Mouse (Mus musculus): ENCODE data around the gene Clmp. TPM values are rescaled to one million over a fixed set of nuclear protein-coding genes. Genes with fewer than 3 reads are reported as not detected.
"Not testable (repeated sequence)": the region's sequence is repeated elsewhere in the genome, so short reads cannot be mapped to it uniquely, and the experiment has no call there.

Clmp gene
- polyA plus RNA-seq, 1 experiment from 2014 or later: 23.0 TPM

DNA sequence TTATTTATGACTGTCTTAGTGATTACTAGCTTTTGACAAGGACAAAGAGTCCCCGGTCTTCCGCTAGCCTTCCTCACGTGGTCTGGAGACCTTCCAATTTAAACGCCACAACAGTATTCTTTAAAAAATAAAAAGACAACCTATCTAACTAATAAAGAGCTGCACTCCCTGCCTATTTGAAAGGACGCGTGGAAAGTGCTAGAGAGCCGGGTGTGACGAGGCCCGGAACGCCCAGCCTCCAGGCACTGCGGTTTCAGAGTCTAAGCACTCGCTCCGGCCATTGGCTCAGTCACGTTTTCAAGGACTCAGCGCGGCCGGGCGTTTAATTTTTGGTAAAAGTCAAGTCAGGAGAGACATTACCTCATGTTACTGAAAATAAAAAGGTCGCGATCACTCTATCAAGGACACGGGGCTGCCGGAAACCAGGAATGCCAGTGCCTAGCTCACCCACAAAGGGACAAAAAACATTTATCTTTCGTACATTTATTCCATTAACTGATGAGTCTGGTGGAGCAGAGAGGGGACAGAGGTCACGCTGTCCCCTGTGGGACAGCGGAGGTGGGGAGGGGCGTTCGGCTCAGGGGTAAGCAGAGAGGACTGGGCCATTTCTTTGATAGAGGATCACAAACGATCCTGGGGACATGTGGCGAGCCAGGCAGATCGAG is 114.2 kb downstream of the Clmp start:
- Histone ChIP-seq H3K27me3 (replicated peaks; ENCODE audit: control insufficient read depth, insufficient read depth, low read length) (no peaks in the 10 kb centered on the region), H3K4me2 (replicated peaks; ENCODE audit: low read depth) (peak overlapping the region; percentile 75), H3K36me3 (ENCODE audit: control insufficient read depth, insufficient read depth) (peaks cover 18% of the 10 kb centered on the region), H3K4me3 (ENCODE audit: low read depth, low read length) (peak overlapping the region; percentile 72), H3K9me3 (ENCODE audit: control insufficient read depth) (no peaks in the 10 kb centered on the region), H3K27ac (ENCODE audit: low read depth, low read length) (peak overlapping the region; percentile 99), H3K4me1 (replicated peaks; ENCODE audit: control insufficient read depth, insufficient read depth, low read length) (peaks cover 8% of the 10 kb centered on the region; the same call in 1 of the 2 replicates), H3K9ac (ENCODE audit: low read depth, low read length) (peak overlapping the region; percentile 83)
- WGBS: under 1% methylated on average over 30 of the region's 30 CpGs
- no peak for TF ChIP-seq CTCF (IDR thresholded peaks at IDR 0.05; ENCODE audit: low read depth)
- peak; percentile 19 for ATAC-seq

DNA sequence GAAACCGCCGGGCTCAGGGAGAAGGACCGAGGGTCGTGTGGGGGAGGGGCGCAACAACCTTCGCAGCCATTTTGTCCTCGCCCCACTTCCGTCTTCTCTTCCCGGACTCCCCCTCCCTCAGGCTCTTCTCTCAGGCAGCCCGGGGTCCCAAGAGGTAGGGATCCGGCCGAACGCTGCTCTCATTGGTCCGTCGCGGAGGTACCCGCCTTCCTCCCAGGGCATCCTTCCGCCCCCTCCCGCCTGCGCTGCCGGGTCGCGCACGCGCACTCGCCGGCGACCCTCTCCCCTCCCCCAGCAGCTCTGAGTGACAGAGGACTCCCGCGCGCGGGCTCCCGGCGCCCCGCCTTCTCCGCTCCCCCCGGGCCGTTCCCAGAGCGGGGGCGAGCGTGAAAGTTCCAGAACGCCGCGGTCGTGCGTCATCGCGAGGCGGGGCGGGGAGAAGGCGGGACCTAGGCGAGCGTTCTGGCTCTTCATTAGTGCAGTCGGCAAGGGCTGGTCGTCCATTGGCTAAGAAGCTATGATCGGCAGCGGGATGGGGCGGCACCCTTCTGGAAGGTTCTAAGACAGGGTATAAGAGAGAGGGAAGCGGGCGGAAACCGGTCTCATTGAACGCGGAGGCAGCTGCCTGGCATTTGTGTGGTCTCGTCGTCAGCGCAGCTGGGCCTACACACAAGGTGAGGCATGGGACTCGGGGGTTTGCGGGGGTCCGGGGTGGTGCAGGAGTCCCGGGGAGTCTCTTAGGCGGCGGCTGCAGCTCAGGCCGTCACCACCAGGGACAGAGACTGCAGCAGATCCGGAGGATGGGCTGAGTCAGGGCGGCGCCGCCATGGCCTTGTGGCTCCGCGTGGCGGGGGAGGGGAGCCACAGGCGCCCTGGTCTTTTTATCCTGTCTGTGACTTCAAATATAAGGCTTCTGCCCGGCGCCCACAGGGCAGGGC is 115.2 kb downstream of the Clmp start, which contains the start of gene Hspa8:
Hspa8 (plus strand) TSS at position 310 of the 938 bp plus-strand sequence.
- WGBS: 1% methylated on average over 79 of the region's 83 CpGs
- Histone ChIP-seq H3K9ac (ENCODE audit: low read depth, low read length) (peak within 1 kb of the TSS; percentile 95), H3K27me3 (replicated peaks; ENCODE audit: control insufficient read depth, insufficient read depth, low read length) (no peaks in the 10 kb centered on the region), H3K4me1 (replicated peaks; ENCODE audit: control insufficient read depth, insufficient read depth, low read length) (peaks cover 8% of the 10 kb centered on the region; the same call in 1 of the 2 replicates), H3K9me3 (ENCODE audit: control insufficient read depth) (no peaks in the 10 kb centered on the region), H3K36me3 (ENCODE audit: control insufficient read depth, insufficient read depth) (peaks cover 26% of the 10 kb centered on the region), H3K4me2 (replicated peaks; ENCODE audit: low read depth) (peak within 1 kb of the TSS; percentile 80), H3K4me3 (ENCODE audit: low read depth, low read length) (peak within 1 kb of the TSS; percentile 72), H3K27ac (ENCODE audit: low read depth, low read length) (peak within 1 kb of the TSS; percentile 99)
- TF ChIP-seq CTCF (IDR thresholded peaks at IDR 0.05; ENCODE audit: low read depth): peak; percentile 58
- ATAC-seq: peak; percentile 95

GRCm38 (mm10) chr9:40801614-40802532 is 116.1 kb downstream of the Clmp start:
- not testable (repeated sequence) for ATAC-seq; H3K9me3 ChIP-seq (ENCODE audit: control insufficient read depth); H3K27me3 ChIP-seq (replicated peaks; ENCODE audit: control insufficient read depth, insufficient read depth, low read length); H3K4me1 ChIP-seq (replicated peaks; ENCODE audit: control insufficient read depth, insufficient read depth, low read length)
- Histone ChIP-seq H3K4me3 (ENCODE audit: low read depth, low read length) (peak overlapping the region; percentile 72), H3K36me3 (ENCODE audit: control insufficient read depth, insufficient read depth) (peaks cover 30% of the 10 kb centered on the region), H3K27ac (ENCODE audit: low read depth, low read length) (peak overlapping the region; percentile 87), H3K9ac (ENCODE audit: low read depth, low read length) (peak overlapping the region; percentile 95), H3K4me2 (replicated peaks; ENCODE audit: low read depth) (peak overlapping the region; percentile 80)
- WGBS: under 1% methylated on average over 28 of the region's 28 CpGs

DNA sequence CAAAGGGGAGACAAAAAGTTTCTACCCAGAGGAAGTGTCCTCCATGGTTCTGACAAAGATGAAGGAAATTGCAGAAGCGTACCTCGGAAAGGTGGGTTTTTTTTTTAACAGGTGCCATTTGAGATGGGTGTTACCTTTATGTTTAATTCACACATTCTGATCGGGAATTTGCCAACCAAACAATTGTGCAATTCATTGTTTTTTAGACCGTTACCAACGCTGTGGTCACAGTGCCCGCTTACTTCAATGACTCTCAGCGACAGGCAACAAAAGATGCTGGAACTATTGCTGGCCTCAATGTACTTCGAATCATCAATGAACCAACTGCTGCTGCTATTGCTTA is 116.7 kb downstream of the Clmp start:
- Histone ChIP-seq H3K36me3 (ENCODE audit: control insufficient read depth, insufficient read depth) (peaks cover 30% of the 10 kb centered on the region), H3K4me3 (ENCODE audit: low read depth, low read length) (peak overlapping the region; percentile 72), H3K4me2 (replicated peaks; ENCODE audit: low read depth) (peak overlapping the region; percentile 80)
- ATAC-seq; H3K4me1 ChIP-seq (replicated peaks; ENCODE audit: control insufficient read depth, insufficient read depth, low read length); H3K27me3 ChIP-seq (replicated peaks; ENCODE audit: control insufficient read depth, insufficient read depth, low read length); H3K27ac ChIP-seq (ENCODE audit: low read depth, low read length); H3K9ac ChIP-seq (ENCODE audit: low read depth, low read length); H3K9me3 ChIP-seq (ENCODE audit: control insufficient read depth): not testable (repeated sequence)
- WGBS: 1% methylated on average over 8 of the region's 8 CpGs

DNA sequence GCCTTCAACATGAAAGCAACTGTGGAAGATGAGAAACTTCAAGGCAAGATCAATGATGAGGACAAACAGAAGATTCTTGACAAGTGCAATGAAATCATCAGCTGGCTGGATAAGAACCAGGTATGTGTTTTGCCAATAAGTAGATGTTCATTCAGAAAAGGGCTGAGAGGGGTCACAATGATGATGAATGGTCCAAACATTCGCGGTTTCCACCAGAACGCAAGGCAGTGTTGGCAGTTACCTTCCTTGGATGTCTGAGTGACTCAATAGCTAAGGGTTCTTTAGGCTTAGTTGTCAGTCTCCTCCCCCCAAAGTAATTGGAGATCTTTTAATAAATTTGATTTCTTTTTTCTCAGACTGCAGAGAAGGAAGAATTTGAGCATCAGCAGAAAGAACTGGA is 118.8 kb downstream of the Clmp start:
- H3K27me3 ChIP-seq (replicated peaks; ENCODE audit: control insufficient read depth, insufficient read depth, low read length); H3K4me3 ChIP-seq (ENCODE audit: low read depth, low read length); H3K27ac ChIP-seq (ENCODE audit: low read depth, low read length); H3K9ac ChIP-seq (ENCODE audit: low read depth, low read length); ATAC-seq; H3K9me3 ChIP-seq (ENCODE audit: control insufficient read depth); H3K4me1 ChIP-seq (replicated peaks; ENCODE audit: control insufficient read depth, insufficient read depth, low read length): not testable (repeated sequence)
- 33% methylated on average over 3 of the region's 3 CpGs for WGBS
- peaks cover 30% of the 10 kb centered on the region for H3K36me3 ChIP-seq (ENCODE audit: control insufficient read depth, insufficient read depth)
- peak overlapping the region; percentile 40; the same call in 1 of the 2 replicates for H3K4me2 ChIP-seq (replicated peaks; ENCODE audit: low read depth)
